Mouse (Mus musculus): ENCODE measurements around the gene Olfr1510. TPM values are rescaled to one million over a fixed set of nuclear protein-coding genes. Genes with fewer than 3 reads are reported as not detected.
"Not testable (repeated sequence)": the region's sequence is repeated elsewhere in the genome, so short reads cannot be mapped to it uniquely, and the experiment has no call there.

The Olfr1510 gene
- polyA plus RNA-seq (2014; fragmentation: Nextera tagmentation; extraction: Ambion mirVana): not detected in 2 replicates

GRCm38 (mm10) chr14:52414273-52414672 is at the start of gene Olfr1510:
Gene Olfr1510, minus strand, starts transcription at chr14:52414373.
- Histone ChIP-seq H3K9ac (ENCODE audit: low read length) (no peak within 1 kb of the TSS), H3K27me3 (ENCODE audit: control insufficient read depth, insufficient read depth, low read length) (no peaks in the 10 kb centered on the region), H3K9me3 (ENCODE audit: control insufficient read depth, low read length) (no peaks in the 10 kb centered on the region), H3K4me2 (ENCODE audit: low read length) (no peak within 1 kb of the TSS), H3K36me3 (ENCODE audit: control insufficient read depth, insufficient read depth, low read length) (no peaks in the 10 kb centered on the region), H3K4me3 (ENCODE audit: control insufficient read depth in 1 of 2, insufficient read depth in 1 of 2, low read depth in 1 of 2, low read length in 2 of 2) (no peak within 1 kb of the TSS), H3K4me1 (ENCODE audit: control insufficient read depth in 2 of 2, insufficient read depth in 2 of 2, low read length in 2 of 2) (no peaks in the 10 kb centered on the region), H3K27ac (replicated peaks in 1 of 2; ENCODE audit: control insufficient read depth in 1 of 2, insufficient read depth in 1 of 2, low read depth in 2 of 2, low read length in 2 of 2) (no peak within 1 kb of the TSS)
- WGBS: 88% methylated on average over 3 of the region's 3 CpGs
- no peak for ATAC-seq (ENCODE audit: insufficient number of reproducible peaks, insufficient read depth, low FRiP score, low read depth)

- Histone ChIP-seq H3K4me2 (ENCODE audit: low read length) (no peak overlapping the region), H3K36me3 (ENCODE audit: control insufficient read depth, insufficient read depth, low read length) (no peaks in the 10 kb centered on the region), H3K4me1 (ENCODE audit: control insufficient read depth in 2 of 2, insufficient read depth in 2 of 2, low read length in 2 of 2) (no peaks in the 10 kb centered on the region), H3K9me3 (ENCODE audit: control insufficient read depth, low read length) (peaks cover 3% of the 10 kb centered on the region; the same call in 1 of the 2 replicates), H3K4me3 (ENCODE audit: control insufficient read depth in 1 of 2, insufficient read depth in 1 of 2, low read depth in 1 of 2, low read length in 2 of 2) (no peak overlapping the region), H3K27ac (replicated peaks in 1 of 2; ENCODE audit: control insufficient read depth in 1 of 2, insufficient read depth in 1 of 2, low read depth in 2 of 2, low read length in 2 of 2) (no peak overlapping the region), H3K27me3 (ENCODE audit: control insufficient read depth, insufficient read depth, low read length) (no peaks in the 10 kb centered on the region), H3K9ac (ENCODE audit: low read length) (no peak overlapping the region)
- ATAC-seq (ENCODE audit: insufficient number of reproducible peaks, insufficient read depth, low FRiP score, low read depth): no peak
These were observed 47.8 kb upstream of the Olfr1510 start for GRCm38 (mm10) chr14:52461928-52462327.

DNA sequence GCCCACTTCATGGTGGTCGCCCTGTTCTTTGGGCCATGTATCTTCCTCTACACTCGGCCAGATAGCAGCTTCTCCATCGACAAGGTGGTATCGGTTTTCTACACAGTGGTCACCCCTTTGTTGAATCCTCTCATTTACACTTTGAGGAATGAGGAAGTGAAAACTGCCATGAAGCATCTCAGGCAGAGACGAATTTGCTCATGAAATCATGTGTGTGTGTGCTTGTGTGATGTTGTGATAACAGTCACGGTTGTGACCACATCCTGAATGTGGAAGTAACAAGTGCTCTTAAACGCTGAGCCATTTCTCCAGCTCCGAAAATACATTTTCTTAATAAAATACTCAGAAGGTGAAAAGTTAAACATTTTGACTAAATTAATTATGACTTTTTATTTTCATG is 37.0 kb upstream of the Olfr1510 start:
- H3K4me3 ChIP-seq (ENCODE audit: control insufficient read depth in 1 of 2, insufficient read depth in 1 of 2, low read depth in 1 of 2, low read length in 2 of 2): no peak overlapping the region
- no peaks in the 10 kb centered on the region for H3K27me3 ChIP-seq (ENCODE audit: control insufficient read depth, insufficient read depth, low read length)
- H3K4me2 ChIP-seq (ENCODE audit: low read length): no peak overlapping the region
- H3K4me1 ChIP-seq (ENCODE audit: control insufficient read depth in 2 of 2, insufficient read depth in 2 of 2, low read length in 2 of 2): no peaks in the 10 kb centered on the region
- no peaks in the 10 kb centered on the region for H3K9me3 ChIP-seq (ENCODE audit: control insufficient read depth, low read length)
- WGBS: 83% methylated on average over 8 of the region's 8 CpGs
- H3K36me3 ChIP-seq (ENCODE audit: control insufficient read depth, insufficient read depth, low read length): no peaks in the 10 kb centered on the region
- H3K9ac ChIP-seq (ENCODE audit: low read length): no peak overlapping the region
- H3K27ac ChIP-seq (replicated peaks in 1 of 2; ENCODE audit: control insufficient read depth in 1 of 2, insufficient read depth in 1 of 2, low read depth in 2 of 2, low read length in 2 of 2): no peak overlapping the region
- ATAC-seq (ENCODE audit: insufficient number of reproducible peaks, insufficient read depth, low FRiP score, low read depth): no peak

DNA sequence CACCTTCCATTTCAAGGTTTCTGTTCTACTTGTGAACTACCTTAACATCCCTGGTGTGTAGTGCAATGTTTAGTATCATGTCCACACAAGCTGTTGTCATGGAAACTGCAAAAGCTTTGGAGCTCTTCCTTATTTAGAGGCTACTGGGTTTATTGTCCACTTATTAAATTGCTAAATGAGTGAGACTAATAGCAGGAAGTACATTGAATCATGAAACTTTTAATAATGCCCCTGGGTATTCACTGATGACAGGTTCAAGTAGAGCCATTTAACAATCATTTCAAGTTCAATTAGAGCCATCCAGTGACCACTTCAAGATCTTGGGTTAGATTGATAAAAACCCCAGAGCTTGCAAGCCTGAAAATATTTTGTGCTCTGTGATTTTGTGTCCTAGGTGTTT is 28.5 kb upstream of the Olfr1510 start, which contains the start of gene Olfr1509:
TSS of gene Olfr1509 (plus strand) at position 301 of the 400 bp plus-strand sequence.
- H3K27ac ChIP-seq (replicated peaks in 1 of 2; ENCODE audit: control insufficient read depth in 1 of 2, insufficient read depth in 1 of 2, low read depth in 2 of 2, low read length in 2 of 2): no peak within 1 kb of the TSS
- ATAC-seq (ENCODE audit: insufficient number of reproducible peaks, insufficient read depth, low FRiP score, low read depth): no peak
- no peak within 1 kb of the TSS for H3K4me2 ChIP-seq (ENCODE audit: low read length)
- no peak within 1 kb of the TSS for H3K9ac ChIP-seq (ENCODE audit: low read length)
- no peaks in the 10 kb centered on the region for H3K27me3 ChIP-seq (ENCODE audit: control insufficient read depth, insufficient read depth, low read length)
- no peaks in the 10 kb centered on the region for H3K36me3 ChIP-seq (ENCODE audit: control insufficient read depth, insufficient read depth, low read length)
- no peak within 1 kb of the TSS for H3K4me3 ChIP-seq (ENCODE audit: control insufficient read depth in 1 of 2, insufficient read depth in 1 of 2, low read depth in 1 of 2, low read length in 2 of 2)
- no peaks in the 10 kb centered on the region for H3K4me1 ChIP-seq (ENCODE audit: control insufficient read depth in 2 of 2, insufficient read depth in 2 of 2, low read length in 2 of 2)
- H3K9me3 ChIP-seq (ENCODE audit: control insufficient read depth, low read length): no peaks in the 10 kb centered on the region

GRCm38 (mm10) chr14:52427686-52428085 is 13.5 kb upstream of the Olfr1510 start:
- Histone ChIP-seq H3K27me3 (ENCODE audit: control insufficient read depth, insufficient read depth, low read length) (no peaks in the 10 kb centered on the region), H3K4me3 (ENCODE audit: control insufficient read depth in 1 of 2, insufficient read depth in 1 of 2, low read depth in 1 of 2, low read length in 2 of 2) (no peak overlapping the region), H3K4me1 (ENCODE audit: control insufficient read depth in 2 of 2, insufficient read depth in 2 of 2, low read length in 2 of 2) (no peaks in the 10 kb centered on the region), H3K4me2 (ENCODE audit: low read length) (no peak overlapping the region), H3K9me3 (ENCODE audit: control insufficient read depth, low read length) (no peaks in the 10 kb centered on the region), H3K36me3 (ENCODE audit: control insufficient read depth, insufficient read depth, low read length) (no peaks in the 10 kb centered on the region), H3K27ac (replicated peaks in 1 of 2; ENCODE audit: control insufficient read depth in 1 of 2, insufficient read depth in 1 of 2, low read depth in 2 of 2, low read length in 2 of 2) (no peak overlapping the region), H3K9ac (ENCODE audit: low read length) (no peak overlapping the region)
- 83% methylated on average over 1 of the region's 1 CpGs for WGBS
- no peak for ATAC-seq (ENCODE audit: insufficient number of reproducible peaks, insufficient read depth, low FRiP score, low read depth)

DNA sequence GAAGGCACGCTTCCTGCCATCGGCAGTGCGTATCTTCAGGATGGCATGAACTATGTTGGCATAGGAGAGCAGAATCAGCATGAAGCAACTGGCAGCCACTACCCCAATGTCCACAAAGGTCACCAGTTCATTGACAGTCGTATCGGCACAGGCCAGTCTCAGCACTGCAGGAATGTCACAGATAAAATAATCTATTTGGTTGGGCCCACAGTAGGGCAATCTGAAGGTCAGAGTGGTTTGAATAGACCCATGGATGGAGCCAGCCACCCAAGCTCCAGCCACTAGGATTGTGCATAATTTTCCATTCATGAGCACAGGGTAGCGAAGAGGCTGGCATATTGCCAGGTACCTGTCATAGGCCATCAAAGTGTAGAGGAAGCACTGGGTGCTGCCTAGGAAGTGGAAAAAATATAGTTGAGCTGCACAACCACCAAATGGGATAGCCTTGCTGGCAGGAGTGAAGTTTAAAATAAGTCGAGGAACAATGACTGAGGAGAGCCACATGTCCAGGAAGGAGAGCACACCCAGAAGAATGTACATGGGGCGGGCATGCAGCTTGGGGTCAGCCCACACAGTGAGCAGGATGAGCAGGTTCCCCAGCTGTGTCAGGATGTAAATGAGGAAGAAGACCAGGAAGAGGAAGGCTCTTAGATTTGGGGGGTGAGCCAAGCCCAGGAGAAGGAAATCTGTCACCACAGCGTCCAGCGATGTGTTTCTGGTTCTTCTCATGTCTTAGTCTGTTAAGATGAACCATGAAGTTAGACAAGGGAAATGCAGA is 3.8 kb downstream of the Olfr1510 start:
- not testable (repeated sequence) for H3K9me3 ChIP-seq (ENCODE audit: control insufficient read depth, low read length); H3K36me3 ChIP-seq (ENCODE audit: control insufficient read depth, insufficient read depth, low read length); H3K9ac ChIP-seq (ENCODE audit: low read length); H3K4me1 ChIP-seq (ENCODE audit: control insufficient read depth in 2 of 2, insufficient read depth in 2 of 2, low read length in 2 of 2); H3K4me3 ChIP-seq (ENCODE audit: control insufficient read depth in 1 of 2, insufficient read depth in 1 of 2, low read depth in 1 of 2, low read length in 2 of 2); H3K27me3 ChIP-seq (ENCODE audit: control insufficient read depth, insufficient read depth, low read length); H3K4me2 ChIP-seq (ENCODE audit: low read length); H3K27ac ChIP-seq (replicated peaks in 1 of 2; ENCODE audit: control insufficient read depth in 1 of 2, insufficient read depth in 1 of 2, low read depth in 2 of 2, low read length in 2 of 2)
- 50% methylated on average over 7 of the region's 10 CpGs for WGBS
- ATAC-seq (ENCODE audit: insufficient number of reproducible peaks, insufficient read depth, low FRiP score, low read depth): 0 out of 2 replicates have a peak, but pooled peaks have one; percentile 26

DNA sequence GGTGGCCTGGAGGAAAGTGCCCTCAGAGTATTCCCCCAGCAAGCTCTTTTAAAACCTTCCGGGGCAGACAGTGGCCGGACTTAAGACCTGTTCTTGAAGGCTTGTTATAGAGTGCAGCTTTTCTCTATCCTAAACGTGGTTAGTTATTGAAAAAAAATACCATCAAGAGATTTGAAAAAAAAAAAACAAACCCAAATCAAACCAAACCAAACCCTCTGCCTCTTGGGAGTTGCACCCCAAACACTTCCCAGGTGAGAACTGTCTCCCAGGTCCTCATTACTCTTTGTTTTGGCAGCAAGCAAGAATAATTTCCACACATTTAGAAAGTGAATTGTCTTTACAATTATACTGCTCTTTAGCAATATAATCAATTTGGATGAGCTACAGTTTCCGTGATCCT is 16.9 kb downstream of the Olfr1510 start, which contains the start of gene Olfr1511:
TSS of gene Olfr1511 (minus strand) at position 101 of the 400 bp plus-strand sequence.
- H3K27me3 ChIP-seq (ENCODE audit: control insufficient read depth, insufficient read depth, low read length): no peaks in the 10 kb centered on the region
- H3K36me3 ChIP-seq (ENCODE audit: control insufficient read depth, insufficient read depth, low read length): no peaks in the 10 kb centered on the region
- no peak for ATAC-seq (ENCODE audit: insufficient number of reproducible peaks, insufficient read depth, low FRiP score, low read depth)
- H3K4me3 ChIP-seq (ENCODE audit: control insufficient read depth in 1 of 2, insufficient read depth in 1 of 2, low read depth in 1 of 2, low read length in 2 of 2): no peak within 1 kb of the TSS
- H3K27ac ChIP-seq (replicated peaks in 1 of 2; ENCODE audit: control insufficient read depth in 1 of 2, insufficient read depth in 1 of 2, low read depth in 2 of 2, low read length in 2 of 2): no peak within 1 kb of the TSS
- no peak within 1 kb of the TSS for H3K4me2 ChIP-seq (ENCODE audit: low read length)
- H3K9me3 ChIP-seq (ENCODE audit: control insufficient read depth, low read length): no peaks in the 10 kb centered on the region
- WGBS: 72% methylated on average over 4 of the region's 4 CpGs
- no peak within 1 kb of the TSS for H3K9ac ChIP-seq (ENCODE audit: low read length)
- no peaks in the 10 kb centered on the region for H3K4me1 ChIP-seq (ENCODE audit: control insufficient read depth in 2 of 2, insufficient read depth in 2 of 2, low read length in 2 of 2)
